Mouse (Mus musculus) intestine, embryonic 14.5 days (tissue): ENCODE data around the gene Mrpl20. TPM values are rescaled to one million over a fixed set of nuclear protein-coding genes. Genes with fewer than 3 reads are reported as not detected.

Experiments
- ATAC-seq: fragments of 200-750 bp; cut with Nextera tagmentation; replicated peaks from 2 replicates; pipeline ENCODE4 v1.8.0; 2017; ENCODE audit warnings: low read depth, moderate number of reproducible peaks, moderate TSS enrichment, moderate library complexity; ENCODE audit not compliant: low FRiP score, low TSS enrichment
- DNase-seq: peaks from one replicate; pipeline ENCODE4 v3.0.0-alpha.2; 2018; ENCODE audit warnings: low spot score
- H3K27ac ChIP-seq: fragments of 300-500 bp; sonication (generic); 2 replicates; pipeline ENCODE4 v1.5.1; 2014; ENCODE audit warnings: low read depth, mild to moderate bottlenecking, control low read depth
- H3K27me3 ChIP-seq: fragments of 300-500 bp; sonication (generic); replicated peaks from 2 replicates; pipeline ENCODE4 v1.6.1; 2014; ENCODE audit warnings: low read length, control low read depth; ENCODE audit not compliant: control insufficient read depth, insufficient read depth
- H3K36me3 ChIP-seq: fragments of 300-500 bp; sonication (generic); 2 replicates; pipeline ENCODE4 v1.6.1; 2014; ENCODE audit warnings: low read length, control low read depth; ENCODE audit not compliant: control insufficient read depth, insufficient read depth
- H3K4me1 ChIP-seq: fragments of 300-500 bp; sonication (generic); replicated peaks from 2 replicates; pipeline ENCODE4 v1.6.1; 2014; ENCODE audit warnings: low read length, control low read depth, mixed read lengths; ENCODE audit not compliant: control insufficient read depth, insufficient read depth
- H3K4me2 ChIP-seq: fragments of 300-500 bp; sonication (generic); 2 replicates; pipeline ENCODE4 v1.6.1; 2014; ENCODE audit warnings: low read length
- H3K4me3 ChIP-seq: fragments of 300-500 bp; sonication (generic); 2 replicates; pipeline ENCODE4 v1.5.1; 2014; ENCODE audit warnings: low read depth, low read length, control low read depth, mixed read lengths
- H3K9ac ChIP-seq: fragments of 300-500 bp; sonication (generic); 2 replicates; pipeline ENCODE4 v1.6.1; 2014; ENCODE audit warnings: mild to moderate bottlenecking, low read length
- H3K9me3 ChIP-seq: fragments of 300-500 bp; sonication (generic); 2 replicates; pipeline ENCODE4 v1.6.1; 2016; ENCODE audit warnings: low read length, control low read depth; ENCODE audit not compliant: control insufficient read depth
- WGBS: fragments of 180-500 bp; shearing (Covaris S2); extraction: QIAGEN DNeasy Blood & Tissue Kit; methylation state at CpG from one replicate; pipeline ENCODE4 v1.1.7; 2014; 5-methylcytosine and 5-hydroxymethylcytosine counted together
- polyA plus RNA-seq: library from polyadenylated mRNA; unstranded; fragments of >200 nt; fragmentation: Nextera tagmentation; extraction: Ambion mirVana; gene quantifications from 2 replicates; pipeline ENCODE4 v1.2.1, GENCODE M21; 2014

Mrpl20 gene
- polyA plus RNA-seq, 1 experiment from 2014 or later = 246 TPM

DNA sequence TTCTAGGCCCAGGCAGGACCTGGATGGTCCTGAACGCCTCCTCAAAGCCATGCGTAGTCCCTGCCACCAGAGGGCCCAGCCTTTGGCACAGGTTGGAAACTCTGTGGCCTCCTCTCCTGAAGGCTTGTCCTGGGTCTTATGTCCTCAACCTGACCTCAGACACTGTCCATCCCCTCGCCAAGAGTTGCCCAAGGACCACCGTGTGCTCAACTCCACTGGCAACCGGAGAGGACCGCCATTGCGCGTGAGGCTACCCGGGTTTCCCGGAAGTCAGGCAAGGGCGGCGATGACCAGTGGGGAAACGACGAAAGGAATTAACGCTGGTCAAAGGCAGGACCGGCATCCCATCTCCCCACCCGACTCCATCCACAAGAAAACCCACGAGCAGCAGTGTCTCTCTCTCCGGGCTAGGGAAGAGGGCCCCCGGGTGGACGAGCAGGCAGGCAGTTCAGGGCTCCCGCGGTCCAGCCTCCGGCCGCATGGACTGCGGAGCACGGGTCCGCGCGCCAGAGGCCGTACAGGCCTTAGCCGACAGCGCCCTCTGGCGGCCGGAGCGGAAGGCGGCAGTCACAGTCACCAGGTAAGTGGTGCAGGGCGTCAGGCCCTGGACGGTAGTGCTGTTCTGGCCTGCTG lies 32.7 kb upstream of the Mrpl20 start:
- Histone ChIP-seq H3K27ac (0 out of 2 replicates have a peak overlapping the region, but pooled peaks have one; percentile 16), H3K27me3 (no peaks in the 10 kb centered on the region), H3K9me3 (no peaks in the 10 kb centered on the region), H3K4me3 (peak overlapping the region; percentile 55), H3K4me2 (peak overlapping the region; percentile 76), H3K9ac (peak overlapping the region; percentile 55), H3K36me3 (no peaks in the 10 kb centered on the region), H3K4me1 (peaks cover 16% of the 10 kb centered on the region)
- DNase-seq (peak; percentile 95), ATAC-seq (peak; percentile 90)
- 0% methylated on average over 39 of the region's 39 CpGs for WGBS

DNA sequence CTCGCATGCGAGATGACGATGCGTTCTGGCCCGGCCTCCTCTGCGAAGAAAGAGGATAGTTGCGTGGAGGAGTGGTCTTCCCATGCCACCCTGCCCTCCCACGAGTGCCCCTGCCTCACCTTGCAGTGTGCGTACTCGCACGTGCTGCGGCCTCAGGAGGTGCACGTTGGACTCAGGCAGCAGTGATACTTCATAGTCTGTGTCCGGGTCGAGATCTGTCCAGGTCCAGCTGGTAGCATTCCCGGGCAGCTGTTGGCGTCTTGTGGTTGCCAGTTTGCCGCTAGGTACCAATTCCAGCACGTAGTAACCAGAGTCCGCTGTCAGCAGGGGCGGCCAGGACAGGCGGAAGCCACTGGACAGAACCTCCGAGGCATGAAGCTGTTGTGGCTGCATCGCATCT lies 32.1 kb upstream of the Mrpl20 start:
- Histone ChIP-seq H3K4me3 (peak overlapping the region; percentile 55), H3K9ac (peak overlapping the region; percentile 55), H3K27me3 (no peaks in the 10 kb centered on the region), H3K9me3 (no peaks in the 10 kb centered on the region), H3K4me1 (peaks cover 20% of the 10 kb centered on the region), H3K4me2 (peak overlapping the region; percentile 76), H3K36me3 (no peaks in the 10 kb centered on the region), H3K27ac (no peak overlapping the region)
- 39% methylated on average over 24 of the region's 24 CpGs for WGBS
- DNase-seq = no peak
- ATAC-seq = peak; percentile 5

DNA sequence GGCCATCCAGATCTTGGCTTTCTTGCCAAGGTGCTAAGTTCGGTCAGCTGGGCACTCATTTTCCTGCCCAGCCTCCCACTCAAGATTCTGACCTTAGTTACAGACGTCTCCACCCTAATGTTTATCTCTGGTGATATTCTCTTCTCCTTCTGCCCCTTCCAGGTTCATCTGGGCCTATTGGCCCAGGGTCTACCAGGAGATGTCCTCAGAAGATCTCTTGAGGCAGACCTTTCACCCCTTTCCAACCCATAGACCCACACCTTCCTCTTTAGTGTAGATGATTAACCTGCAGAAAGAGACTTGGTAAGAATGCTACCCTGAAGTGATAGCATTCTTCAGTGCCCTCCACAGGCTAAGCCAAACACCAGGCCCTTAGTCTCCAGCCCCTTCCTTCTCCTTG lies 31.0 kb upstream of the Mrpl20 start:
- Histone ChIP-seq H3K27ac (no peak overlapping the region), H3K9ac (no peak overlapping the region), H3K36me3 (no peaks in the 10 kb centered on the region), H3K4me1 (peaks cover 20% of the 10 kb centered on the region), H3K4me2 (no peak overlapping the region), H3K4me3 (no peak overlapping the region), H3K27me3 (no peaks in the 10 kb centered on the region), H3K9me3 (no peaks in the 10 kb centered on the region)
- no peak for DNase-seq
- WGBS = 68% methylated on average over 2 of the region's 2 CpGs
- ATAC-seq = no peak

DNA sequence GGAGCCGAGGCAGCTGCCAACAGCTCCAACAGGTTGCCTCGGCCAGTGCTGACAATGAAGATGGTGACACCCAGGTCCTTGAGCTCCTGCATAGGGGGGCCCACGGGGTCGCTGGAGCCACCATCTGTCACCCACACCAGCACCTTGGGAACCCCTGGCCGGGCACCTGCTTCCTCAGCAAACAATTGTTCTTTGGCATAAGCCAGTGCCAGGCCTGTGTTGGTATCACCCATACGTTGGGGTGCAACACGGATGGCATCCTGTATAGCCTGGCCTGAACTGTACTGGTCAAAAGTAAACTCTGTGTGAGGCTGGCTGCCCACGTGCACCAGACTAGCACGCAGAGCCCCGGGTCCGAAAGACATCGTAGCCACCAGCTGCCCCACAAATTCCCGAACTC lies 29.9 kb upstream of the Mrpl20 start:
- H3K9ac ChIP-seq = no peak overlapping the region
- DNase-seq (no peak), ATAC-seq (no peak)
- H3K4me3 ChIP-seq = no peak overlapping the region
- H3K36me3 ChIP-seq = no peaks in the 10 kb centered on the region
- no peaks in the 10 kb centered on the region for H3K9me3 ChIP-seq
- H3K4me2 ChIP-seq = no peak overlapping the region
- 86% methylated on average over 13 of the region's 13 CpGs for WGBS
- H3K27ac ChIP-seq = no peak overlapping the region
- H3K27me3 ChIP-seq = no peaks in the 10 kb centered on the region
- peaks cover 20% of the 10 kb centered on the region for H3K4me1 ChIP-seq

DNA sequence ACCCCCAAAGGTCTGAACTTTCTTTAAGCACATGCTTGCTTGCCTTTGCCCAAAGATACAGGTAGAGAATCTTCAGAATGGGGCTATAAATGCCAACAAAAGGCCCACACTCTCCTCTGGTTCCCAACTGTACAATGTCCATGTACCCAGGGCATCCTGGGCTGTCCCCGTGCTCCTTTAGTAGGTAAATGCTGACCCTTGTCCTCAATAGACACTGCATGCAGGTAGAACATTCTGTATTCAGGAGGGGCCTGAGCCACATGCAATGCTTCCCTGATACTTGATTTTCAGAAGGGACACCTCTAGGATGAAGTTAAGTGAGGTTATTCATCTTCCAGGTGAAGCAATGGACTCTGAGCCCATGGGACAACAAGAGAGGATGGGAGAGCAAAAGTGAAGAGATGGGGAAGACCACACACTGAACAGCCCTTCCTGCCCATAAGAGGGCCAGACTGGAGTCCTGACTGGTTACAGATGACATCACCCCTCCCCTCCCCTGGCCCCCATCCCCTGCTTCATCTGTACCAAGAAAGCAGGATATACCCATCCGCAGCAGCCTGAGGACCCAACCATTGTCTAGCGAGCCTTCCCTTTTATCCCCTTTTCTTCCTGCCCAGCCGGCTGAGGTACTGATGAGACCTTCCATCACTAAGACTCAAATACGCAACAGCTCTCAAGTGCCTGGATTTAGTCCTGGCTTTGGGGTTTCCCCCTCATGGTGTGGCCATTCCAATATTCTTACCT lies 29.2 kb upstream of the Mrpl20 start:
- Histone ChIP-seq H3K4me2 (peak overlapping the region; percentile 93), H3K27me3 (no peaks in the 10 kb centered on the region), H3K9me3 (no peaks in the 10 kb centered on the region), H3K9ac (no peak overlapping the region; the same call in 1 of the 2 replicates), H3K27ac (no peak overlapping the region), H3K36me3 (no peaks in the 10 kb centered on the region), H3K4me3 (peak overlapping the region; percentile 43), H3K4me1 (peaks cover 20% of the 10 kb centered on the region)
- WGBS = 37% methylated on average over 5 of the region's 5 CpGs
- ATAC-seq = no peak
- DNase-seq = no peak

DNA sequence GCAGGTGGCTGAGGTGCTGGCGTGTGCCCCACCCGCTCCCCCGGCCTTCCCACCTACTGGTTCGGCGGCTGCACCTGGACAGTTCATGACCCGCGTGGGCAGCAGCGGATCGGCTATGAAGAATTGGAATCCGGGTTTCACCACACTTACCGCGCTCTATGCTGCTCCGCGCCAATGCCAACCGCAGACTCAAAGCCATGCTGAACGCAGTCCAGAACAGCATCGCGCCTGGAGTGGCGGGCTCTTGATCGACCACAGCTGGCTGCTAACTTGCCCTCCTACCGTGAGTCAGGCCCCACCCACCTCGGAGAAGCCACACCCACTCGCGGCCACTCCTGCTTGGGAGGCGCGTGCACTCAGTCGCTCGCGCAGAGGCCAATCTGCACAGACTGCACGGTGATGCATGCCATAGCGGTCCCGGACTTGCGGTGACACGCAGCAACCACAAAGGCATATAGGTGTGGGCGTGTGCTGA lies 28.4 kb upstream of the Mrpl20 start, which contains the start of gene Vwa1:
Gene Vwa1, minus strand, starts transcription at position 419 of the 475 bp plus-strand sequence.
- H3K4me2 ChIP-seq = peak within 1 kb of the TSS; percentile 93
- H3K27ac ChIP-seq = peak within 1 kb of the TSS; percentile 57
- no peaks in the 10 kb centered on the region for H3K9me3 ChIP-seq
- ATAC-seq (peak; percentile 76), DNase-seq (peak; percentile 93)
- WGBS = under 1% methylated on average over 35 of the region's 35 CpGs
- H3K4me3 ChIP-seq = peak within 1 kb of the TSS; percentile 43
- peak within 1 kb of the TSS; percentile 41 for H3K9ac ChIP-seq
- no peaks in the 10 kb centered on the region for H3K36me3 ChIP-seq
- H3K27me3 ChIP-seq = no peaks in the 10 kb centered on the region
- peaks cover 19% of the 10 kb centered on the region for H3K4me1 ChIP-seq

DNA sequence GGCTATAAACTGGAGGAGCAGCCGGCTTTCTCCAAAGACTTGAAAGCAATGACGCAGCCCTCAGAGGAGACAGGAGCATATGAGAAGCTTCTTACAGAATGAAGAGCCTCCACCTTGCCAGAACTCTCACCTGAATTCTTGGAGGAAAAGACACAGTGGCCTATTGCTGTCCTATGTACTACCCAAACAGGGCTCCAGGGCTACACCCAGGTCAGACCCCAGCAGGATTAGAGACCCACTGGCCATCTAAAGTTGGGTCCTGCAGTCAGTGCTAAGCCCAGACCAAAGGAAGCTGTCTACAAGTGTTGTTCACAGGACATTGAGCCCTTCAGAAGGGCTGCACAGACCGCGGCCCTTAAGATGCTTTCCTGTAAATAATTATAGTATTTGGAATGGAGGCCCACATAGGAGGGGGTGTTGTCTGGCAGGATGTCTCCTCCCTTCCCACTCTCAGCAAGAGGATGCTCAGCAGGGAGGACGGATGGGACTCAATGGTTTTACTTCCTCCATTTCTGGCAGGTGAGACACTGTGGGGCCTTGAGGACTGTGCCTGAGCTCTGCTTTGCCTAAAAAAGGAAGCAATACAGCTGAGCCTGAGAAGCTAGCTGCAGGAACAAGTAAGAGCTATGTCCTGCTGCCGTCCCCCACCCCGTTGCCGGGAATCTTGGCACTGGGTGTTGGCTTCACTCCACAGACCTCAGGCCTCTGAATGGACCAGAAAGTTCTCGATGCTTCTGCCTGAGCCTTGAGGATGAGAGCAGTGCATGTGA lies 27.5 kb upstream of the Mrpl20 start:
- no peak for DNase-seq

DNA sequence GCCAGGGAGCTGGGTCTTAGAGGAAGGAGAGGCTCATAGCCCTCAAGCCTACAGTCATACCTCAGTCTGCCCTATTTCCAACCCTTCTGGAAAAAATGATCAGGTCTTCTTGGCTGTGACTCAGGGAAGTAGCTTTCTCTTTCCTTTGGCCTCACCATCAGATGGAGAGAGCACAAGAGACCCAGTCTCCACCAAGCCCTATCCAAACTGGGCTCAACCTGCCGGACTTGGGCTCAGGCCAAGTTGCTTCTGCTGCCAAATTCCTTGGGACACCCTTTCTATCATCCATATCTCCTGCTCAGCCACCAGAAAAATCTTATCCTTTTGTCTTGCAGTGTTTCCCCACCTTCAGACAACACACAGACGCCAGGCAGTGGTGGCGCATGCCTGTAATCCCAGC lies 26.8 kb upstream of the Mrpl20 start:
- WGBS = 80% methylated on average over 3 of the region's 3 CpGs
- Histone ChIP-seq H3K27me3 (no peaks in the 10 kb centered on the region), H3K4me2 (no peak overlapping the region), H3K27ac (peak overlapping the region; percentile 0; the same call in 1 of the 2 replicates), H3K36me3 (no peaks in the 10 kb centered on the region), H3K9me3 (no peaks in the 10 kb centered on the region), H3K4me3 (no peak overlapping the region), H3K9ac (no peak overlapping the region), H3K4me1 (peaks cover 11% of the 10 kb centered on the region)
- no peak for DNase-seq
- no peak for ATAC-seq

More for the DNA sequence above, 27.5 kb upstream of the Mrpl20 start:
- WGBS = 54% methylated on average over 9 of the region's 9 CpGs
- Histone ChIP-seq H3K4me1 (peaks cover 13% of the 10 kb centered on the region), H3K9ac (no peak overlapping the region), H3K9me3 (no peaks in the 10 kb centered on the region), H3K27ac (peak overlapping the region; percentile 57), H3K27me3 (no peaks in the 10 kb centered on the region), H3K36me3 (no peaks in the 10 kb centered on the region), H3K4me2 (peak overlapping the region; percentile 93), H3K4me3 (peak overlapping the region; percentile 43; the same call in 1 of the 2 replicates)
- no peak for ATAC-seq
